Mouse (Mus musculus): ENCODE data around the gene Klhl21. TPM values are rescaled to one million over a fixed set of nuclear protein-coding genes. Genes with fewer than 3 reads are reported as not detected.

The Klhl21 gene
- total and polyA plus RNA-seq, 2 experiments from 2014 or later = 31.8 to 70.4 TPM

DNA sequence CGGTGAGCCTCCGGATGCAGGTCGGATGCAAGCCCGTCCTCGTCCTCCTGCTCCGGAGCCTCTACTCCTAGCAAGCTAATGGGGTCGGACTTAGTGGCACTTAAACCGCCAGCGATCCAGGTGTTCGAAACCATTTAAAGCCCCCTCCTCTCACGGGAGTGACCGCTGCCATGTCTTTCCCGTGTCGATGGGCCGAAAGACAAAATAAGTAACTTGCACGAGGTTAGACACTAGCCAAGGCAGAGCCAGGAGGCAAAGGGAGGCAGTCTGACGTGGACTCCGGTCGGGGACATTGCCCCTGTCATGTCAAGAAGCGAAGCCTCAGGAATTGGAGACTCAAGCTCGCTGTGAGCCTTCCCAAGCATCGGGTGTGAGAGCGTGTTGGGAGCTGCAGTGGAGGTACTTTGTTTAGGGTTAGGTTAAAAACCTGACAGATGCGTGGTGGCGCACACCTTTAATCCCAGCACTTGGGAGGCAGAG is 31.3 kb downstream of the Klhl21 start:
- 3% methylated on average over 25 of the region's 25 CpGs for WGBS
- Histone ChIP-seq H3K27ac (ENCODE audit: low read depth) (peak overlapping the region; percentile 51; the same call in 1 of the 2 replicates), H3K4me1 (ENCODE audit: control insufficient read depth, insufficient read depth) (peaks cover 8% of the 10 kb centered on the region; the same call in 1 of the 2 replicates), H3K9me3 (replicated peaks; ENCODE audit: control insufficient read depth, low read length) (no peaks in the 10 kb centered on the region), H3K36me3 (replicated peaks; ENCODE audit: control insufficient read depth, insufficient read depth, low read length) (peaks cover 38% of the 10 kb centered on the region), H3K4me2 (ENCODE audit: low read depth, low read length) (peak overlapping the region; percentile 100), H3K4me3 (ENCODE audit: low read depth, low read length) (peak overlapping the region; percentile 98), H3K27me3 (ENCODE audit: control insufficient read depth, insufficient read depth, low read length) (no peaks in the 10 kb centered on the region), H3K9ac (replicated peaks; ENCODE audit: low read depth, low read length) (peak overlapping the region; percentile 95)
- DNase-seq (ENCODE audit: low spot score) (no peak), ATAC-seq (ENCODE audit: insufficient read depth, low read depth) (no peak)
- no peak for TF ChIP-seq EP300 (IDR thresholded peaks at IDR 0.05; ENCODE audit: low read depth)
- TF ChIP-seq CTCF (IDR thresholded peaks at IDR 0.05; ENCODE audit: low read depth) = no peak

DNA sequence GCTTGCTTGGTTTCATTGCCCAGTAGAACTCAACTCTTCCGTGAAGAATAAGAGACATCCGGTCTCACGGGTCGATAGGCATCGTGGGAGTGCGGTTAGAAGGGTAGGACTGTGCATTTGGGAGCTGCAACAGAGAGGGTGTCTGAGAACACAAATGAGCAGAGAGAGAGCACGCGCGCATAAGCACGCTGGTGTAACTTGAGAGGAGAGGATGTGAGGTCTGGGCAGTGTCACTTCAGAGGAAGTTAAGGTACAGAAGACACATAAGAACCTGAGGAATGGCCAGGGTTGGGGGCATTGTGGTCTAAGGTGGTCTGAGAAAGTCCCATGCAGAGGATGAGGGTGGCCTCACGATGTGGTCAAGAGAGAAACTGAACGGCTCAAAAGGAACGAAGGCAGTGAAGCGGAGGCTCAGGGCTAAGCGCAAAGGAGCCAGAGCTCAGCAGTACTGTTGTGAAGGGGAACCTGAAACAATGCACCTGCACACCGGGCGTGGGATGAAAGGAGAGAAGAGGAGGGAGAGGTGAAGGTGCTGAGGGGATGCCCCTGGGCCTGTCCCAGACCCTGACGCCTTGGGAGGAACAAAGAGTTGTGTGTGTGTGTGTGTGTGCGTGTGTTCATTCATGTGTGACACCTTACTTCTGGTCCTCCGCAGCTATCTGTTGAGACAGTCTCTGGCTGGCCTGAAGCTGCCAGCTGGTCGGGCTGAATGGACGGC is 33.5 kb downstream of the Klhl21 start:
- Histone ChIP-seq H3K4me2 (ENCODE audit: low read depth, low read length) (no peak overlapping the region), H3K9ac (replicated peaks; ENCODE audit: low read depth, low read length) (no peak overlapping the region), H3K27me3 (ENCODE audit: control insufficient read depth, insufficient read depth, low read length) (no peaks in the 10 kb centered on the region), H3K4me3 (ENCODE audit: low read depth, low read length) (no peak overlapping the region), H3K27ac (ENCODE audit: low read depth) (no peak overlapping the region), H3K4me1 (ENCODE audit: control insufficient read depth, insufficient read depth) (peaks cover 8% of the 10 kb centered on the region; the same call in 1 of the 2 replicates), H3K36me3 (replicated peaks; ENCODE audit: control insufficient read depth, insufficient read depth, low read length) (peaks cover 56% of the 10 kb centered on the region), H3K9me3 (replicated peaks; ENCODE audit: control insufficient read depth, low read length) (no peaks in the 10 kb centered on the region)
- DNase-seq (ENCODE audit: low spot score) (no peak), ATAC-seq (ENCODE audit: insufficient read depth, low read depth) (no peak)
- TF ChIP-seq EP300 (IDR thresholded peaks at IDR 0.05; ENCODE audit: low read depth) (no peak), CTCF (IDR thresholded peaks at IDR 0.05; ENCODE audit: low read depth) (no peak)
- 95% methylated on average over 22 of the region's 22 CpGs for WGBS

DNA sequence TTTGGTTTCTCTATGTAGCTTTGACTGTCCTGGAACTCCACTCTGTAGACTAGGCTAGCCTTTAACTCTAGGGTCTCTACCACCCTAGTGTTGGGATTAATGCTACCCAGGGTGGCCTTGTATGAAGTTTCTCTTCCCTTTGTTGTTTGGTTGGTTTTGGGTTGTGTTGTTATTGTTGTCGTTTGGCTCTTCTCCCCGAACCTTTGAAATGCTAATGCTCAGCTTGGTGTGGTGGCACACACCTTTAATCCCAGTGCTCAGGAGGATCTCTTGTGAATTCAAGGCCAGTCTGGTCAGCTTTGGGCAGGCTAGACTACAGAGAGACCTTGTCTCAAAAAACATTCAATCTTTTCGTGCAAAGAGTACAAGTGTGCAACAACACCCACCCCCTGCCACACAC is 34.6 kb downstream of the Klhl21 start:
- no peaks in the 10 kb centered on the region for H3K9me3 ChIP-seq (replicated peaks; ENCODE audit: control insufficient read depth, low read length)
- 90% methylated on average over 3 of the region's 3 CpGs for WGBS
- ATAC-seq (ENCODE audit: insufficient read depth, low read depth) = no peak
- DNase-seq (ENCODE audit: low spot score) = no peak
- no peak overlapping the region for H3K4me3 ChIP-seq (ENCODE audit: low read depth, low read length)
- no peak overlapping the region for H3K27ac ChIP-seq (ENCODE audit: low read depth)
- H3K9ac ChIP-seq (replicated peaks; ENCODE audit: low read depth, low read length) = no peak overlapping the region
- H3K4me2 ChIP-seq (ENCODE audit: low read depth, low read length) = no peak overlapping the region
- no peak for TF ChIP-seq EP300 (IDR thresholded peaks at IDR 0.05; ENCODE audit: low read depth)
- no peak for TF ChIP-seq CTCF (IDR thresholded peaks at IDR 0.05; ENCODE audit: low read depth)
- no peaks in the 10 kb centered on the region for H3K27me3 ChIP-seq (ENCODE audit: control insufficient read depth, insufficient read depth, low read length)
- H3K36me3 ChIP-seq (replicated peaks; ENCODE audit: control insufficient read depth, insufficient read depth, low read length) = peaks cover 66% of the 10 kb centered on the region
- peaks cover 8% of the 10 kb centered on the region; the same call in 1 of the 2 replicates for H3K4me1 ChIP-seq (ENCODE audit: control insufficient read depth, insufficient read depth)

DNA sequence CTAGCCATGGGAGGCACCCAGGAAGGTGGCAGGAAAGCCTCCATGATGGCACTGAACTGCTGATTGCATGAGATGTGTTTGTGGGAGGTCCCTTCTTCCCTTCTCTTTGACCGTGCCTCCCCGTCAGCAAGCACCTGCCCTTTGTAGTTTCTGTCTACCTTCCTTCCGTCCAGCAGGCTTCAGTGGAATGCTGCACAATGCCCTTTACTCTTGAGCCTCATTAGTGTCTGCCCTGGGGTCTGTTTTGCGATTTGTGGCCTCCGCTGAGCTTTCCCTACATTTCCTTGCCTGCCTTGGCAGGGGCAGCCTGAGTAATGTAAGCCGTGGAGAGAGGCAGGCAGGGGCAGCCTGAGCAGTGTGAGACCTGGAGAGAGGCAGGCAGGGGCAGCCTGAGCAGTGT is 36.0 kb downstream of the Klhl21 start:
- no peak overlapping the region for H3K4me3 ChIP-seq (ENCODE audit: low read depth, low read length)
- H3K4me2 ChIP-seq (ENCODE audit: low read depth, low read length) = no peak overlapping the region
- DNase-seq (ENCODE audit: low spot score) = no peak
- H3K9me3 ChIP-seq (replicated peaks; ENCODE audit: control insufficient read depth, low read length) = no peaks in the 10 kb centered on the region
- peaks cover 73% of the 10 kb centered on the region for H3K36me3 ChIP-seq (replicated peaks; ENCODE audit: control insufficient read depth, insufficient read depth, low read length)
- no peak overlapping the region for H3K27ac ChIP-seq (ENCODE audit: low read depth)
- H3K27me3 ChIP-seq (ENCODE audit: control insufficient read depth, insufficient read depth, low read length) = no peaks in the 10 kb centered on the region
- 86% methylated on average over 6 of the region's 6 CpGs for WGBS
- ATAC-seq (ENCODE audit: insufficient read depth, low read depth) = no peak
- peaks cover 8% of the 10 kb centered on the region; the same call in 1 of the 2 replicates for H3K4me1 ChIP-seq (ENCODE audit: control insufficient read depth, insufficient read depth)
- TF ChIP-seq EP300 (IDR thresholded peaks at IDR 0.05; ENCODE audit: low read depth) (no peak), CTCF (IDR thresholded peaks at IDR 0.05; ENCODE audit: low read depth) (no peak)
- no peak overlapping the region for H3K9ac ChIP-seq (replicated peaks; ENCODE audit: low read depth, low read length)

DNA sequence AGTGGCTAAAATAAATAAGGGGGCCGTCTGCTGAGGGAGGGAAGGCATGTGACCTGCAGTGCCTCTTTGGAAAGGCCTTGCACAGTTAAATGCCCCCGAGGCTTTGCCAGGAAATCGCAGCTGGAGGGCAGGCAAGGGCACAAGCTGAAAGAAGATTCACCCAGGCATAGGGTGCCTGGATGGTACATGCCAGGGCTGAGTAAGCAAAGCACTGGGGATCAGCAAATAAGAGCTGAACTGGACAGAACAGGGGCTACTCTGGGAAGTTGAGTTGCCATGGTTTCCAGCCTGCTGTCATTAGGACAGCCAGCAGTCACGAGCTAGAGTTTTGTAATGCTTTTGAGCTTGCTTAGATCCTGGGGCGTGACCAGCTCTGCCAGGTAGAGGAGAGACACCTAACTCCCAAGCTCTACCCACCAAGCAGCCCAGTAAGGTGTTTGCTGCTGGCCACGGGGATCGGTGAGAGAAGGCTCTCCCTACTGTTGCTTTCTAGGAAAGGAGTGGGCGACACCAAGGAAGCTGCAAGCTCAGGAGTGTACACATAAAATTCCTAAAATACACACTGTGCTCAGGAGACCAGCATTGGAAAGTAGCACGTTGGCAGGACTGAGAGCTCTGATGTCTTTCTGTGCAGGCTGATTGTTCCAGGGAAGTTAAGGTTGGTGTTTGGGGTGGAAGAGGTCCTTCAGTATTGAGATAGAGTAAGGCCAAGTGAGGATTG is 53.9 kb downstream of the Klhl21 start:
- ATAC-seq (ENCODE audit: insufficient read depth, low read depth) = peak; percentile 77
- H3K4me3 ChIP-seq (ENCODE audit: low read depth, low read length) = no peak overlapping the region
- 60% methylated on average over 9 of the region's 9 CpGs for WGBS

More for the DNA sequence above, 53.9 kb downstream of the Klhl21 start:
- H3K27ac ChIP-seq (ENCODE audit: low read depth) = no peak overlapping the region; the same call in 1 of the 2 replicates
- peak; percentile 28 for DNase-seq (ENCODE audit: low spot score)
- no peaks in the 10 kb centered on the region for H3K9me3 ChIP-seq (replicated peaks; ENCODE audit: control insufficient read depth, low read length)
- TF ChIP-seq EP300 (IDR thresholded peaks at IDR 0.05; ENCODE audit: low read depth) (no peak), CTCF (IDR thresholded peaks at IDR 0.05; ENCODE audit: low read depth) (no peak)
- H3K4me1 ChIP-seq (ENCODE audit: control insufficient read depth, insufficient read depth) = peaks cover 7% of the 10 kb centered on the region; the same call in 1 of the 2 replicates
- H3K27me3 ChIP-seq (ENCODE audit: control insufficient read depth, insufficient read depth, low read length) = no peaks in the 10 kb centered on the region
- no peak overlapping the region for H3K4me2 ChIP-seq (ENCODE audit: low read depth, low read length)
- no peak overlapping the region for H3K9ac ChIP-seq (replicated peaks; ENCODE audit: low read depth, low read length)
- H3K36me3 ChIP-seq (replicated peaks; ENCODE audit: control insufficient read depth, insufficient read depth, low read length) = peaks cover 26% of the 10 kb centered on the region
